Mouse (Mus musculus): ENCODE data around the gene Fbxo42. TPM values are rescaled to one million over a fixed set of nuclear protein-coding genes. Genes with fewer than 3 reads are reported as not detected.

Fbxo42 gene
- total RNA-seq, 1 experiment from 2014 or later: 21.7 TPM

- DNase-seq: no peak
Observed at GRCm38 (mm10) chr4:141249383-141249782, 101.7 kb downstream of the Fbxo42 start.

DNA sequence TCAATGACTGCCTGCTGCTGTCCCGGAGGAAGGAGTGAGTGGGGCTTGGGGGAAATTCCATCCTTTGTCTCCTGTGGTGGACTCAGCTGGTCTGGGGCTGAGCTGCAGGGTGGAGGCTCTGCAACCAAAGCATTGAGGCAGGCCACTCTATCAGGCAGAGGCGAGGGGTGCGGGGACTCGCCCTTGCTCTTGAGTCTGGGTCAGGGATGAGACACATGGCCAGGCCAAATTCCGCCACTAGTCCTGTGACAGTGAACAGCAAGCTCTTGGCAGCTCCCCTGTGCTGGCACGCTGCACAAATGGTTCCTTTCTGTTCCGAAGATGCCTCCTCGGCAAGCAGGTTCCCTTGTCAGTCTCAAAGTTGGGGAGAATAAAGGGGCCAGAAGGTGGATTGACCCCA, 103.4 kb downstream of the Fbxo42 start:
- no peak for DNase-seq

DNA sequence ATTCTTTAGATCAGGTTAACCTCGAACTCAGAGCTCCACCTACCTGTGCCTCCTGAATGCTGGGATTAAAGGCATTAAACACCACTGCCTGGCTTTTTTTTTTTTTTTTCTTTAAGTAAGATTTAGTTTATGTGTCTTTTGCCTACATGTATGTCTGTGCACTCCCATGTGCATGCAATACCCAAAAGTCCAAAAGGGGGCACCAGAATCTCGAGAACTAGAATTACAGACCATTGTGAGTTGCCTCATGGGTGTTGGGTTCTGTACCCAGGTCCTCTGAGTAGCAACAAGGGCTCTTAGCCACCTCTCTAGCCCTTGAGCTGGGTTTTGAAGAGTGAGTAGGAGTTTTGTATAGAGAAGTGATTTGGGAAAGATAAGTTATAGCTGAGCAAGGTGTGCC, 104.9 kb downstream of the Fbxo42 start:
- no peak for DNase-seq

Other genes with a start within 250 kb of the Fbxo42 start
- 1.3 and 1.9 TPM in 2 replicates for gene Padi2, start 241.6 kb upstream of the Fbxo42 start, total RNA-seq (2021)
- 699 and 754 TPM in 2 replicates for gene Sdhb, start 186.7 kb upstream of the Fbxo42 start, total RNA-seq (2021)
- gene Atp13a2, start 161.0 kb upstream of the Fbxo42 start, total RNA-seq (2021): 28.7 and 37.1 TPM in 2 replicates
- 26.0 and 28.6 TPM in 2 replicates for gene Mfap2, start 137.5 kb upstream of the Fbxo42 start, total RNA-seq (2021)
- 7.1 and 9.8 TPM in 2 replicates for gene Crocc, start 87.4 kb upstream of the Fbxo42 start, total RNA-seq (2021)
- gene Necap2, start 69.6 kb upstream of the Fbxo42 start, total RNA-seq (2021): 45.5 and 56.4 TPM in 2 replicates
- gene Spata21, start 59.6 kb upstream of the Fbxo42 start, total RNA-seq (2021): not detected in 2 replicates
- gene Szrd1, start 8.1 kb upstream of the Fbxo42 start, total RNA-seq (2021): 105 and 107 TPM in 2 replicates
- gene Rsg1, start 66.0 kb downstream of the Fbxo42 start, total RNA-seq (2021): 1.1 and 1.8 TPM in 2 replicates
- 35.9 and 36.8 TPM in 2 replicates for gene Arhgef19, start 91.6 kb downstream of the Fbxo42 start, total RNA-seq (2021)
- gene Epha2, start 153.3 kb downstream of the Fbxo42 start, total RNA-seq (2021): 18.8 and 19.4 TPM in 2 replicates
- gene Fam131c, start 220.3 kb downstream of the Fbxo42 start, total RNA-seq (2021): 11.0 and 16.9 TPM in 2 replicates

Data from adrenal gland, postnatal 14 days (tissue).